Mouse (Mus musculus) G1E-ER4 (cell line): ENCODE measurements around the gene Pex10. TPM values are rescaled to one million over a fixed set of nuclear protein-coding genes. Genes with fewer than 3 reads are reported as not detected.

Source experiments
- GATA1 ChIP-seq: IDR thresholded peaks from one replicate; pipeline ENCODE4 v1.8.0; 2012; ENCODE audit warnings: low read length, inconsistent platforms
- polyA plus RNA-seq: library from polyadenylated mRNA; stranded (reverse); fragments of >175 nt; gene quantifications from 2 replicates; pipeline ENCODE4 v1.2.3, GENCODE M21; 2012

The Pex10 gene
- polyA plus RNA-seq, result 20.2 and 30.0 TPM in 2 replicates

DNA sequence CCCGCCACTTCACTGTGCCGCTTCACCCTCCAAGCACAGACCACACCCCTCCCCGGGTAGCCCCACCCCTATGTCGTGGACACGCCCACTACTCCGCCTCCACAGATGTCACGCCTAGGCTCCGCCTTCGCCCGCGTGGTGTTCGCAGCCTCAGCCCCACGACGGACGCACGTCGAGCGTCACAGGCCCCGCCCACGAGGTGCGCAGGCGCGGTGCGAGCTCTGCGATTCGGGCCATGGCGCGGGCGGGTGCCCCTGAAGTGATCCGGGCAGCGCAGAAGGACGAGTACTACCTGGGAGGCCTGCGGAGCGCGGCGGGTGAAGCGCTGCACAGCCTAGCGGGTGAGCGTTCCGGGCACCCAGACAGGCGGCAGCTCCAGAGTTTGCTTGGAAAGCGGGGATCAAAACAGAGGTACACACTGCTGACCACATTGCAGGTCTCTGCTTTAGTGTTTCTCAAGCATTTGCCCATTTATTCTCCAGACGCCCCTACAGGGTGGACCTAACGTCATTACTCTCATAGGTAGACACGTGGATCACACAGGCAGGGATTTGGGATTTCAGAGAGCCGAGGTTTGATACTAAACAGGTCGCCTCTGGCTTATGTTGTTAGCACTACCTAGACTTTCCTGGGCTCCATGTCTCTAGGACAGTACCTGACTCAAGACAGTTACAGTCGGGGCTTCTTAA, at the start of gene Pex10:
TSS of gene Pex10 (plus strand) at position 183 of the 689 bp plus-strand sequence.
- TF ChIP-seq GATA1, result no peak

- no peak for TF ChIP-seq GATA1
Observed at GRCm38 (mm10) chr4:155017253-155017878, 49.5 kb upstream of the Pex10 start.

- no peak for TF ChIP-seq GATA1
Observed at GRCm38 (mm10) chr4:155018066-155018465, 48.8 kb upstream of the Pex10 start.

DNA sequence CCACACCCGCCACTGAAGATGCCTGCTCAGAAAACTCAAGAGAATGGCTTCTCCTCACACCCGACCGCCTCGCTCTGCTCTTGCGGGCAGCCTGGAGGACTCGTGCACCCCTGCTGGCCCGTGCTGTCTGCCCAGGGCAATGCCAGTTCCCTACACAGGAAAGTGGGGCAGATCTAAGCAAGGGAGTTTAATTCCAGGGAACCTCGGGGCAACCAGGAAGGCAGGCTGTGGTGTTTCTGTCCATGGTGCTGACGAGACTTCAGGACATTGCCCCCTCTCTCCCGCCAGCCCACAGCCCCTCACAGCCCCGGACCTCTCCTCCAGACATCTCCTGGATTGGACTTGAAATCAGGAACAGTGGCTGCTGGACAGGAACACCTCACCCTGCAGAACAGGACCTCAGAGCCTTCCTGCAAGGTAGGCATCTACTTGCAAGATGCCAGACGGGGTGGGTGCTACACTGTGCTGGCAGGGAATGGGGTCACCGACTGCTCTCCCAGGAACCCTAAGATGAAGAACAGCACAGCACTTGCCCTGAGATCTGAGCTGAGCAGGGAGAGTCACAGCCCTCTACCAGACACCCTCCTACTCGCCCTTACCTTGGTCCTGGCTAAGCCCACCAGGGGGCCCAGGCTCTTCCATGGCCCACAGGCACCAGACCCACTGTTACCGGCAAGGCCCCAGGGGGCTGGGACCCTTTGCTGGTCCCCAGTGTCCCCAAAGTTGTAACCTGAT, 48.0 kb upstream of the Pex10 start:
- no peak for TF ChIP-seq GATA1

GRCm38 (mm10) chr4:155019336-155019847, 47.4 kb upstream of the Pex10 start:
- TF ChIP-seq GATA1, result no peak

DNA sequence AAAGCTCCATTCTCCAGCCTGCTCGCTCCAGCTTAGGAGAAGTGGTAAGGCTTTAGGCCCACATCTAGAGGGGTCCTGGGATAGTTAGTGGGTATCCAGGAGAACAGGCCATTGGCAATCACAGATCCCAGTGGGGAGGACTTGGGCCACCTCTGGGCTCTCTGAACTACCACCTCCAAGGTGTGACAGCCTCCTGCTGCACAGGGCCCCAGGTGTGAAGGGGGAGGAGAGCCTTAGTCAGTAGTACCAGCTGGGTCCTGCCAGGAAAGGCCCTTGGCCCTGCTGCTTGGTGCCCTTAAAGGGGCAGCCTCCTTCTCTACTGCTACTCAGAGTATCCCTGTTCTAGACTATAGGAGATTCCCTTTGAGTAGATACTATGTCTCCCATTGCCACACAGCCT, 46.7 kb upstream of the Pex10 start:
- TF ChIP-seq GATA1, result no peak

DNA sequence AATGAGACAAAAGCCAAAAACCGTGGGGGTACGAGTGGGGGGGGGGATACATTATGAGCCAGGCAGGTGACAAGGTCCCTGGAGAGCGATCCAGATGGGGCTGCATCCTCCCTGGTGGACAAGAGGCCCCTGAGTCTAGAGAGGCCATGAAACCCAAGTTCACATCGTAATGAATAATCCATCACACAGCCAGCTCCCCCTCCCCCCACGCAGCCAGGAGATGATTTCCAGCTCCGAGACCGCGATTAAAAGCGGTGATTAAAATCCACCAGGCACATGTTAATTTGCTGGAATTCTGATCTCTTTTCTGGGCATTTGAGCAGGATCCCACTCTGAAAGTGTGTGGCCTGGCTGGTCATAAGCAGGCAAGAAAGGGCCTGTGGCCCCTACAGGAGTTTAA, 46.0 kb upstream of the Pex10 start:
- no peak for TF ChIP-seq GATA1

- TF ChIP-seq GATA1, result no peak
Observed at GRCm38 (mm10) chr4:155022228-155022855, 44.5 kb upstream of the Pex10 start.

- no peak for TF ChIP-seq GATA1
Observed at GRCm38 (mm10) chr4:155024170-155025010, 42.4 kb upstream of the Pex10 start.

- no peak for TF ChIP-seq GATA1
Observed at GRCm38 (mm10) chr4:155033115-155033514, 33.7 kb upstream of the Pex10 start.

- no peak for TF ChIP-seq GATA1
Observed at GRCm38 (mm10) chr4:155034202-155034601, 32.6 kb upstream of the Pex10 start.

DNA sequence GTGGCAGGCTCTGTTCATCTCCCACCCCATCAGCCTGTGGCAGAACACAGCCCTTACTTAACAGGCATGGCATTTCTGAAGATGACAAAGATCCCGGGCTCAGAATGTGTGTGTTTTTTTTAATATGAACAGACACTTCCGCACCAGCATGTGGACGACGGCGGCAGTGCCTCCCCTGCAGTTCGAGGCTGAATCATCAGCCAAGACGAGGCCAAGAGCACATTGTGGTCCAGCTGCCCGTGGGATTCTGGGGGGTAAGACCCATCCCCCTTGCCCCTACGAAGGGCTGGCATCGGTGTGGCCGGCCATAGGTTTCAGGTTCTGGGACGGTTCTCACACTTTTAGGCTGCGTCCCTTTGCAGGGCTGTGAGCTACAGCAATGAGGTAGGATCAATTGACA, 32.0 kb upstream of the Pex10 start:
- TF ChIP-seq GATA1, result no peak

GRCm38 (mm10) chr4:155040197-155040596, 26.6 kb upstream of the Pex10 start:
- TF ChIP-seq GATA1, result no peak

GRCm38 (mm10) chr4:155040696-155041095, 26.1 kb upstream of the Pex10 start:
- TF ChIP-seq GATA1, result no peak
